Mouse (Mus musculus) testis, postnatal 14 days (tissue): Measurements from ENCODE around the gene Ddn.

ENCODE experiments used
- DNase-seq: peaks from one replicate; pipeline ENCODE4 v3.0.0; 2021; ENCODE audit warnings: low spot score

Ddn gene

DNA sequence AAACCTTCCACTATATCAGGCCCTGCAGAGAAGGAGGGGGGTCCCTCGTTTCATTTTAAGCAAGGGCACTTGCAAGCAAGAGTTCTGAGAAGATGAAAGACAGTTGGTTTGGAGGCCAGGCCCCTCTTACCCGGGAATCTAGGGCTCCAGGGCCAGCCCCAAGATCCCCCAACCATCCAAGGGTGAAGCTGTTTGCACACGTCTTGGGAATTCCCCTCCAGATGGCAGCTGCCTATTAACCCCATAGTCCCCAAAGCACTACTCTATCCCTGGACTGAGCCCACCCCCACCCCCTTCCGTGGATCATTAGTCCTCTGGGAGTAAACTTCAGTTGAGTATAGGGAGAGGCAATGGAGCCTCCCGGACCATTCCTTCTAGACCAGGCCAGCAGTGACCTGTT is 33.8 kb downstream of the Ddn start:
- DNase-seq = no peak

DNA sequence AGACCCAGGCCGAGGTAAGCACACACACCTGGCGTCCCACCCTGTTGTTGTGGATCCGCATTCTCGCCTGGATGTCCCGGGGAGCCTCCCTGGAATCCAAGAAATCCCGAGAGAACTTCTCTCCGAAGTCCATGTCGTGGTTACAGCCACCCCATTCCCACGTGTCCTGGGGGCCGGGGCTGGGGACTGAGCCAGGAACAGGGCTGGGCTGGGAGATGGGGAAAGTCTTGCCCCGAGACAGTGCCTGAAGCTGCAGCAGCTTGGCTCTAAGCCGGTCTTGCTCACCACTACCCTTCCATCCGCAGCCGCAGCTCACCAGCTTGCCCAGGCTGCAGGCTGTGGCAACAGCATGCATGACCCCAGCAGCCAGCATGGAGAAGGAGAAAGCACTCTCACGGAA is 35.2 kb downstream of the Ddn start:
- no peak for DNase-seq

DNA sequence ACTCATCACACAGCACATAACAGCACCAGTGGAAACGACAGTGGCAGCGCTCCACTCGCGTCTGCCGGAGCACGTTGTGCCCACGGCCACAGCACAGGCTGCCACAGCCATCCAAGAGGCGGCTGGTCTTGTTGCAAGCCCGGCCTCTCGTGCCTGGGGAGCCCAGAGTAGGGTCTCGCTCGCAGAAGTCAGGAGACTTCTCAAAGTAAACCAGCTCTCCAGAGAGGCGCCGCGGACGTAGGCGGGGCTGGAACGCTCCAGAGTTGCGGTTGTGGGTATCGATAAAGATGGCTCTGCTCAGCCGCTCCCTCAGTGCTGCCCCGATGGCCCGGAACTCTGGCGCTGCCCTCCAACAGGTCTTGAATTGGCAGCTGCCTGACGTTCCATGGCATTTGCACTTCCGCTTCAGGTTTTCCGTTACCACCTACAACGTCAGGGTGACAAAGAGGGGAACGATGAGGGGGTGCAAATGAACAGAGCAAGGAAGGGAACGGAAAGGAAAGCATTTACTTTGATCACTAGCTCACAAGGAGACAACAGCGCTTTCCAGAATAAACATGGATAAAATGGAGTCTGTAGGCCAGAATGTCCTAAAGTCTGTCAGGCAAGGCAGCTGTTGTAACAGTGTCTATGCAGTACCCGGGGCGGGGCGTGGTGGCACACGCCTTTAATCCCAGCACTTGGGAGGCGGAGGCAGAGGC is 36.6 kb downstream of the Ddn start:
- DNase-seq = no peak

DNA sequence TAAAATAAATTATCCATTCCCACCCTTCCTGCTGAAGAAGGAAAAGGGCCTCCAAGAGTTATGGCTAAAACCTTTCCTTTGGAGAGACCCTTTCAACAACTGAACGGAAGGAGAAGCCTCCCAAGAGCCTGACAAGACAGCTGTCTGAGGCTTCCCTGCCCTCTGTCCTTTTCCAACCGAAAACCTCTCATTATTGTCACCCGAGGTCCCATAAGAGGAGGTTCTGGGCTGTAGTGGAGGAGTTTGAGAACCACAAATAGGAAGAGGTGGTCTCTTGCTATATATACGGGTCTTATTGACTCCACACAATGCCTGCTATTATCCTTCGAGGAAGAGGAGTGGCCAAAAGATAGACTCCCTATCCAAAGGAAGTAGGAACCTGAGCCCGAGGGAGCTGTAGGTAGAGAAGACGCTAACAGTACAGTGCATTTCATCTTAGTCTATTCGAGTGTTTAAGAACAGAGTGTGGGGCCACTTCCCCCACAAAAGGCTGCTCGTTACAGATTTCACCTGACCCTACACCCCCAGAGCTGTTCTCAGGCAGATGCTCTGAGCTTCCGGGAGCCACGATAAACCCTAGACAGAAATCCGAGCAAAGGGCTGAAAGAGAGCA is 37.4 kb downstream of the Ddn start:
- DNase-seq = no peak

DNA sequence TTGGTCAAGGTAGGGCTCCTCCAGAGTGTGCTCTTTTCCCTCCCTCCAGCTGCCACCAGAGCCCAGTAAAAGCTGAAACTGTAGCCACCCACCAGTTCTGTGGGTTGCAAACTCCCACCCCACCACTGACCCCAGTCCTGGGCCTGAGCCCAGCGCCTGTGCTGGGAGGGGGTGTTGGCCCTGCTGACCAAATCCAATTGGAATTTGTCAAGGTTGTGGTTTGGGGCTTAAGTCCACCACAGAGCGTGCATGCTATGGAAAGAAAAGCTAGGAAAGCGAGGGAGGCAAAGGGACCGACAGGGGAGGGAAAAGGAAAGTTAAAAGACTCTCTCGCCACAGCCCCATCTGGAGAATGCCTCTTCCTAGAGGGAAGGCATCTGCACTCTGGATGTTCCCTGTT is 41.0 kb downstream of the Ddn start:
- no peak for DNase-seq

DNA sequence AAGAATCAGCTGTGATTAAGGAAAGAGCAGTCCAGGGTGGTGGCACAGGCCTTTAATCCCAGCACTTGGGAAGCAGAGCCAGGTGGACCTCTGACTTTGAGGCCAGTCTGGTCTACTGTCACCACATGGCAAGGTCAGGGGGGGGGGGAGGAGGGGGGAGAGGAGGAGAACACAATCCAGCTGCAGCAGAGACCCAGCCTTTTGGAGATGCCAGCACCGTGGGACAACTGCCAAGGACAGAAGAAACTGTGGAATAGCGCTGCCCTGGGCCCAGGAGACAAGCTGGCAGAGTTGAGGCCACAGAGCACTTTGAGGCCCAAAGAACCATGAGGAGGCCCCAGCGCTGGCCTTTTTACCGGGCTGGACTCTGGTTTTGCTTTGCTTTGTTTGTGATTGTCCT is 43.4 kb downstream of the Ddn start:
- DNase-seq = no peak

DNA sequence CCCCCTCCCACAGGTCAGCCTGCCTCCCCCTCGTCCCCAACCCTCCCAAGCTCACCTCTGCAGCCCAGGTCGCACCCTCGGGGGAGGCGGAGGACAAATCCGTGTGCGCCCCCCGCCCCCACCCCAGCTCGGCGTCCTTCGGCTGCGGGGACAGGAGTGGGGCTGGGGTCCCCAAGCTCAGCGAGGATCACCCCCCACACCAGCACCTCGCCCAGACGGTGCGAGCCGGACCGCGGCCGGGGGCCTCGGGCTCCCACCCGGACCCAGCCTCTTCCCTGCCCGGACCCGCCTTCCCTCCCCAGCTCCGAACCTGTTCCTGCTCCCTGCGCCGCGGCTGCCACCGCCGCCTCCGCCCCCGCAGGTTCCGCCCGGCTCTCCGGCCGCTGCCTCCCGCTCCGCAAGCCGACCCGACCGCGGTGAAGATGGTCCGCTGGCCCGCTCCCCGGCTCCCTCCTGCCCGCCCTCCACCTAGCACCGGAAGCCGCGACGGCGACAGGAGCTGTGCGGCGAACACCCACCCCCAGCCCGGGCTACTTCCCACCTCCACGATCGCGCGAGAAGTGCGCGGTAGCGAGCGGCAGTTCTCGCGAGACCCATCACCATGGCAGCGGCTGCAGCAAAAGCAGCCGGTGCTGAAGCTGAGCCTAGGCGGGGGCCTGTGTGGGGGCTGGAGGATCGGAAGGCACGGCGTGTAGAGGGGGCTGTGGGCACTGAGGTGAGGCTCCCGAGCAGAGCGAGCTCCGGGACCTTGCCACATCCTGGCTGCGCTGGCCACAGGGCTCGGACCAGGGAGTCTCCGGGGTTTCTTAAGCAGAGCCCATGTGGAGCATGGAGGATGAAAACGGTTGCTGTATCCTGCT is 46.4 kb downstream of the Ddn start, which contains the start of gene Arf3:
Arf3 (minus strand) TSS at position 545 of the 860 bp plus-strand sequence.
- peak; percentile 94 for DNase-seq

DNA sequence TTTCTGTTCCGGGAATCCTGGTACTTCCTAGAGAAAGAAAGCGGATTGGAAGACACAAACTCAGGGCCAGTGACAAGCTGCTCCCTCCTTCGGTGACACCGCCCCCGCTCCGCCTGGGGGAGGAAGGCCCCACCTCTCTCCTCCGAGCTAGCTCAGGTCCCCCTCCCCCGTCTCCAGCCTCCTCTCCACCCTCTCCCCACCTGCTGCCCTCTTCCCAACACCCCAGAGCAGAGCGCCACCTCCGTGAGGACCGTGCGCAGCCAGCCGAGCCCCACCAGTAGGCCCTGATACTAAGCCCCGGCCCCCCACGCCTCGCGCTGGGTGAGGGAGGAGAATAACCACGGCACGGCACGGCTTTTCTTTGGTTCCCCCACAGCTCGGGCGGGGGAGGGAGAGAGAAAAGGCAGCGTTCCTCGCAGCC is 47.1 kb downstream of the Ddn start:
- peak; percentile 86 for DNase-seq

DNA sequence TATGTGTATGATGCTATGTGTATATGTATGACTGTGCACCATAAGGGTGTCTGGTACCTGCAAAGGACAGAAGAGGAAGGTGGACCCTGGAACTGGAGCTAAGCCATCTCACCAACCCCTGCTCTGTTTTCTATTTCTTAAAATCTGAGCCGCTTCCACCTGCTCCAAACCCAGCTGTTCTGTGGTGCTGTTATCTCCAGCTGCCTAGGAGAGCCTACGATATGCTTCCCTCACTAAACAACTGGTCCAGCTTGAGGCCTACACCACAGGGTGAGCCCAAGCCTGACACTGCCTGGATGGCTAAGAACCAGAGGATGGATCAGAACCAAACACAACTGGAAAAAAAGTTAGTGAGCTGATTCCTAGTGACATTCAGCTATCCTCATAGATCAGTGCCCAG is 55.2 kb downstream of the Ddn start:
- DNase-seq = no peak
